Mouse (Mus musculus) cortical plate, adult 2 months (tissue): ENCODE measurements around the gene AL731706.2.

ENCODE experiments used
- CTCF ChIP-seq: fragments of 200-500 bp; IDR thresholded peaks from 2 replicates; pipeline ENCODE4 v1.5.1; 2011; ENCODE audit warnings: mild to moderate bottlenecking, control low read depth, low read length; ENCODE audit not compliant: insufficient read depth; ENCODE audit errors: extremely low read depth
- POLR2A ChIP-seq: fragments of 200-500 bp; IDR thresholded peaks from 2 replicates; pipeline ENCODE4 v1.6.1; 2011; ENCODE audit warnings: mild to moderate bottlenecking, low read length, control low read depth; ENCODE audit not compliant: insufficient read depth; ENCODE audit errors: extremely low read depth

- TF ChIP-seq POLR2A = no peak
- TF ChIP-seq CTCF = no peak
Measured at GRCm38 (mm10) chr2:136854543-136855388, 30.7 kb downstream of the AL731706.2 start.
